Mouse (Mus musculus) heart, postnatal 0 days (tissue): Measurements from ENCODE around the gene Lmbr1.

Source experiments
- CTCF ChIP-seq: IDR thresholded peaks from 2 replicates; pipeline ENCODE4 v1.5.1; 2016; ENCODE audit warnings: antibody characterized with exemption, control low read depth, low read depth
- EP300 ChIP-seq: IDR thresholded peaks from 2 replicates; pipeline ENCODE4 v1.6.1; 2016; ENCODE audit warnings: antibody characterized with exemption, low read depth

GRCm38 (mm10) chr5:29186798-29187197 lies 191.4 kb downstream of the Lmbr1 start:
- TF ChIP-seq CTCF = no peak
- no peak for TF ChIP-seq EP300
